Comparison of ENCODE assay signal across 9 mouse cellular contexts in genomic region chr15:6299554-6299953, GRCm38 (mm10). TPM values are rescaled to one million over a fixed set of nuclear protein-coding genes. Genes with fewer than 3 reads are reported as not detected.
DNase-seq lines count a peak whose midpoint lies in the region; ATAC-seq and TF ChIP-seq lines count a peak whose summit lies in the region.
"Had no signal": no experiment of that assay in that cellular context is flagged by ENCODE, and none has a peak within 500 bp of the region (broad histone marks: within the 10 kb centered on the region; RNA-seq: fewer than 3 reads in every experiment).

Gene Dab2 (plus strand): TSS chr15:6299788.

- TF ChIP-seq CTCF in embryonic fibroblast, embryonic 13.5 days (IDR thresholded peaks at IDR 0.05; ENCODE audit: borderline replicate concordance, insufficient read depth, low read length): no peak

- H3K4me3 ChIP-seq in embryonic fibroblast, embryonic 13.5 days (ENCODE audit: insufficient read depth, low read length): no peak within 1 kb of the TSS
- no peak within 1 kb of the TSS for H3K4me3 ChIP-seq in hindbrain, embryonic 11.5 days (ENCODE audit: low read depth, low read length)
- no peak within 1 kb of the TSS for H3K4me3 ChIP-seq in limb, embryonic 15.5 days
- H3K4me3 ChIP-seq: megakaryocyte, embryonic 14.5 days had no signal

- intact Hi-C loops in left cerebral cortex, postnatal 14 days (cut with DNase I): no loop called here
- intact Hi-C loops in left cerebral cortex, postnatal 36 days (cut with DNase I): no loop called here

- no peaks in the 10 kb centered on the region for H3K36me3 ChIP-seq in hindbrain, embryonic 11.5 days (ENCODE audit: control insufficient read depth, insufficient read depth, low read length)
- H3K36me3 ChIP-seq in limb, embryonic 15.5 days: no peaks in the 10 kb centered on the region

- H3K4me2 ChIP-seq in hindbrain, embryonic 11.5 days (replicated peaks; ENCODE audit: low read depth, low read length): no peak within 1 kb of the TSS
- H3K4me2 ChIP-seq in limb, embryonic 15.5 days: no peak within 1 kb of the TSS

- 90% methylated on average over 3 of the region's 3 CpGs for WGBS in hindbrain, embryonic 11.5 days
- 87% methylated on average over 3 of the region's 3 CpGs for WGBS in limb, embryonic 15.5 days

- no peaks in the 10 kb centered on the region for H3K4me1 ChIP-seq in embryonic fibroblast, embryonic 13.5 days (ENCODE audit: control insufficient read depth, insufficient read depth, low read length)
- no peaks in the 10 kb centered on the region for H3K4me1 ChIP-seq in hindbrain, embryonic 11.5 days (replicated peaks; ENCODE audit: control insufficient read depth, insufficient read depth, low read length)
- no peaks in the 10 kb centered on the region for H3K4me1 ChIP-seq in limb, embryonic 15.5 days
- H3K4me1 ChIP-seq: megakaryocyte, embryonic 14.5 days had no signal

- no peak within 1 kb of the TSS; the same call in 1 of the 2 replicates for H3K27ac ChIP-seq in embryonic fibroblast, embryonic 13.5 days (ENCODE audit: insufficient read depth, low read length)
- H3K27ac ChIP-seq in hindbrain, embryonic 11.5 days (ENCODE audit: low read depth, low read length): no peak within 1 kb of the TSS
- no peak within 1 kb of the TSS for H3K27ac ChIP-seq in limb, embryonic 15.5 days

- no peaks in the 10 kb centered on the region for H3K27me3 ChIP-seq in hindbrain, embryonic 11.5 days (ENCODE audit: control insufficient read depth, insufficient read depth, low read length)
- H3K27me3 ChIP-seq in limb, embryonic 15.5 days: no peaks in the 10 kb centered on the region
- H3K27me3 ChIP-seq: megakaryocyte, embryonic 14.5 days had no signal

- no peak for DNase-seq in left cerebral cortex, postnatal 14 days (ENCODE audit: low spot score in 2 of 2)
- DNase-seq in left cerebral cortex, postnatal 36 days (ENCODE audit: low spot score in 2 of 2): no peak
- DNase-seq in hindbrain, embryonic 11.5 days (ENCODE audit: low spot score): no peak
- DNase-seq in natural killer cell, adult 2 months (ENCODE audit: low spot score in 2 of 2): no peak
- DNase-seq in cerebellum, adult 11 months: no peak
- no peak for DNase-seq in cerebellum, postnatal 25 days

- no peak for ATAC-seq in hindbrain, embryonic 11.5 days (ENCODE audit: low FRiP score)
- no peak for ATAC-seq in limb, embryonic 15.5 days (ENCODE audit: insufficient number of reproducible peaks, low FRiP score, low TSS enrichment, low read depth)

- H3K9ac ChIP-seq in hindbrain, embryonic 11.5 days (ENCODE audit: low read depth, low read length): no peak within 1 kb of the TSS
- H3K9ac ChIP-seq in limb, embryonic 15.5 days: no peak within 1 kb of the TSS

- TF ChIP-seq POLR2A in embryonic fibroblast, embryonic 13.5 days (IDR thresholded peaks at IDR 0.05; ENCODE audit: low read depth, low read length): no peak

- H3K9me3 ChIP-seq in hindbrain, embryonic 11.5 days (ENCODE audit: control insufficient read depth, low read length): no peaks in the 10 kb centered on the region
- no peaks in the 10 kb centered on the region for H3K9me3 ChIP-seq in limb, embryonic 15.5 days
- H3K9me3 ChIP-seq: megakaryocyte, embryonic 14.5 days had no signal

RNA-seq across cellular contexts. Expression of gene Dab2, which starts in this region (rescaled TPM):
- total RNA-seq in left cerebral cortex, postnatal 14 days (2021): 10 to 100 TPM; 20.0 to 21.3 TPM
- total RNA-seq in left cerebral cortex, postnatal 36 days (2021): 10 to 100 TPM in 1 of 2 experiments, 1 to 10 TPM in 1; 9.4 to 15.3 TPM
- 59.1 and 86.6 TPM in 2 replicates for polyA plus RNA-seq in embryonic fibroblast, embryonic 13.5 days (2011; ENCODE audit: insufficient read length, low read depth, missing spikeins)
- 58.9 and 70.2 TPM in 2 replicates for polyA plus RNA-seq in hindbrain, embryonic 11.5 days (2014; fragmentation: Nextera tagmentation; extraction: Ambion mirVana)
- polyA plus RNA-seq in limb, embryonic 15.5 days (2015; fragmentation: Nextera tagmentation; extraction: Ambion mirVana): 84.6 and 87.2 TPM in 2 replicates
